Mouse (Mus musculus) spleen, postnatal 4 days (tissue): ENCODE results near the gene Ndufa11.

Source experiments
- DNase-seq, 2 experiments: peaks; one replicate each; pipeline ENCODE4 v3.0.0; 2022; ENCODE audit warnings: low spot score in 2 of 2

Ndufa11 gene

GRCm38 (mm10) chr17:56715914-56716654, 1.5 kb upstream of the Ndufa11 start:
- DNase-seq: peak in 1 of 2 experiments; percentile 69

GRCm38 (mm10) chr17:56716655-56717362, 758 bp upstream of the Ndufa11 start:
- DNase-seq: peak; percentile 96

GRCm38 (mm10) chr17:56722441-56722840, 4.9 kb downstream of the Ndufa11 start:
- no peak for DNase-seq

- DNase-seq: no peak
Observed at GRCm38 (mm10) chr17:56723419-56724161, 6.0 kb downstream of the Ndufa11 start.

- DNase-seq: no peak
Observed at GRCm38 (mm10) chr17:56727029-56727649, 9.6 kb downstream of the Ndufa11 start.

GRCm38 (mm10) chr17:56727659-56728058, 10.1 kb downstream of the Ndufa11 start:
- peak in 1 of 2 experiments; percentile 33 for DNase-seq

- no peak for DNase-seq
Observed at GRCm38 (mm10) chr17:56728117-56728516, 10.6 kb downstream of the Ndufa11 start.

GRCm38 (mm10) chr17:56729151-56729550, 11.6 kb downstream of the Ndufa11 start:
- DNase-seq: no peak

- no peak for DNase-seq
Observed at GRCm38 (mm10) chr17:56729656-56730055, 12.1 kb downstream of the Ndufa11 start.

- DNase-seq: no peak
Observed at GRCm38 (mm10) chr17:56736534-56736933, 19.0 kb downstream of the Ndufa11 start.

GRCm38 (mm10) chr17:56738221-56738620, 20.7 kb downstream of the Ndufa11 start:
- DNase-seq: no peak

GRCm38 (mm10) chr17:56740118-56740787, 22.7 kb downstream of the Ndufa11 start:
- no peak for DNase-seq

GRCm38 (mm10) chr17:56740788-56741160, 23.2 kb downstream of the Ndufa11 start:
- DNase-seq: no peak

- DNase-seq: no peak
Observed at GRCm38 (mm10) chr17:56744173-56744572, 26.6 kb downstream of the Ndufa11 start.

- DNase-seq: no peak
Observed at GRCm38 (mm10) chr17:56751404-56752072, 34.0 kb downstream of the Ndufa11 start.

- no peak for DNase-seq
Observed at GRCm38 (mm10) chr17:56753452-56753851, 35.9 kb downstream of the Ndufa11 start.

GRCm38 (mm10) chr17:56754271-56755185, 37.0 kb downstream of the Ndufa11 start:
- DNase-seq: no peak

- peak in 1 of 2 experiments; percentile 72 for DNase-seq
Observed at GRCm38 (mm10) chr17:56756703-56757399, 39.3 kb downstream of the Ndufa11 start.
